ENCODE assay signal across 10 mouse cellular contexts in the genomic region with DNA sequence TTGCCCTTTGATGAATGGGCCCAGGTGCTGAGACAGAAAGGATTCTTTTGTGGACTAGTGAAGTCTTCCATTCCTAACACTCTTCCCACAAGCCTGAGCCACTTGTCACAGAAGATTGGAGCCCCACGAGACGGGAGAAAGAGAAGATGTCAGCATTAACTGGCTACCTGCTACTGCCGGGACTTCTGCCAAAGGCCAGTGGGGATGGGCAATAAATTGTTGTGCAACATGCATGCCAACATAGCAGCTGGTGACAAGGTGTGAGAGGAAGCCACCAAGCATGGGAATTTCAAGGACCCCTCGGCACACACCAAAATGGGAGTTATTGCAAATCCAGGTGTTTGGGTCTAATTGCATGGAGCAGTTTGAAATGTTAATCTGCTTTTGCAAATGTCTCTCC.
"Had no signal": no experiment of that assay in that cellular context is flagged by ENCODE, and none has a peak within 500 bp of the region (broad histone marks: within the 10 kb centered on the region; RNA-seq: fewer than 3 reads in every experiment).

No protein-coding gene starts in this region.

- H3K36me3 ChIP-seq: limb, embryonic 10.5 days; liver, embryonic 15.5 days; neural tube, embryonic 12.5 days had no signal

- DNase-seq: kidney, adult 9 months; lung, adult 2 months; midbrain, embryonic 14.5 days; thymus, postnatal 4 days had no signal

- H3K4me1 ChIP-seq: limb, embryonic 10.5 days; liver, embryonic 15.5 days; neural tube, embryonic 12.5 days had no signal

- H3K9me3 ChIP-seq: limb, embryonic 10.5 days; liver, embryonic 15.5 days; neural tube, embryonic 12.5 days had no signal

- H3K4me2 ChIP-seq: liver, embryonic 11.5 days; liver, embryonic 15.5 days; neural tube, embryonic 12.5 days had no signal

- H3K27me3 ChIP-seq: liver, embryonic 15.5 days; neural tube, embryonic 12.5 days had no signal

- H3K9ac ChIP-seq: liver, embryonic 15.5 days; neural tube, embryonic 12.5 days had no signal

- H3K27ac ChIP-seq: kidney, postnatal 0 days; limb, embryonic 10.5 days; liver, embryonic 15.5 days; neural tube, embryonic 12.5 days; stomach, postnatal 0 days had no signal

- H3K4me3 ChIP-seq: limb, embryonic 10.5 days; liver, embryonic 15.5 days; neural tube, embryonic 12.5 days had no signal
